Mouse (Mus musculus) MEL (cell line): ENCODE data around the gene Trhr2. TPM values are rescaled to one million over a fixed set of nuclear protein-coding genes. Genes with fewer than 3 reads are reported as not detected.

ENCODE experiments used
- DNase-seq: peaks from one replicate; pipeline ENCODE4 v3.0.0; 2011; ENCODE audit warnings: low read depth, low spot score
- H3K27ac ChIP-seq: 2 replicates; pipeline ENCODE4 v1.5.1; 2012; ENCODE audit warnings: low read depth, mild to moderate bottlenecking, control low read depth, low read length, moderate library complexity; ENCODE audit not compliant: control insufficient read depth
- H3K27me3 ChIP-seq, 2 experiments: fragments of 150-350 bp in 1 of 2; sonication (generic) in 1 of 2; 2 replicates each; pipeline ENCODE4 v1.6.1; 2012; ENCODE audit warnings: low read length in 2 of 2, mild to moderate bottlenecking in 2 of 2, improper control_type of control experiment in 1 of 2, moderate library complexity in 1 of 2; ENCODE audit not compliant: insufficient read depth in 2 of 2, control insufficient read depth in 1 of 2
- H3K36me3 ChIP-seq, 2 experiments: 2 replicates each; pipeline ENCODE4 v1.6.1; 2012 to 2014; ENCODE audit warnings: low read length in 2 of 2, improper control_type of control experiment in 1 of 2, inconsistent platforms in 1 of 2, mild to moderate bottlenecking in 1 of 2; ENCODE audit not compliant: insufficient read depth in 2 of 2, control insufficient read depth in 1 of 2
- H3K4me1 ChIP-seq, 2 experiments: fragments of 150-350 bp in 1 of 2; sonication (generic) in 1 of 2; 2 replicates each; pipeline ENCODE4 v1.6.1; 2012; ENCODE audit warnings: low read length in 2 of 2, improper control_type of control experiment in 1 of 2, mild to moderate bottlenecking in 1 of 2; ENCODE audit not compliant: insufficient read depth in 2 of 2, control insufficient read depth in 1 of 2
- H3K4me3 ChIP-seq, 2 experiments: fragments of 150-350 bp in 1 of 2; sonication (generic) in 1 of 2; 2 replicates each; pipeline ENCODE4 v1.5.1; 2012; ENCODE audit warnings: low read depth in 2 of 2, low read length in 2 of 2, mild to moderate bottlenecking in 2 of 2, moderate library complexity in 2 of 2, control low read depth in 1 of 2, improper control_type of control experiment in 1 of 2; ENCODE audit not compliant: control insufficient read depth in 1 of 2, insufficient read depth in 1 of 2
- H3K79me2 ChIP-seq: 2 replicates; pipeline ENCODE4 v1.6.1; 2012; ENCODE audit warnings: mild to moderate bottlenecking, low read length, moderate library complexity; ENCODE audit not compliant: control insufficient read depth, poor library complexity, insufficient read depth
- H3K9ac ChIP-seq: 2 replicates; pipeline ENCODE4 v1.6.1; 2012; ENCODE audit warnings: low read depth, mild to moderate bottlenecking, control low read depth, low read length, moderate library complexity; ENCODE audit not compliant: control insufficient read depth, poor library complexity, severe bottlenecking
- H3K9me3 ChIP-seq: fragments of 150-350 bp; sonication (generic); replicated peaks from 2 replicates; pipeline ENCODE4 v1.6.1; 2012; ENCODE audit warnings: mild to moderate bottlenecking, low read length, improper control_type of control experiment, moderate library complexity; ENCODE audit not compliant: insufficient read depth
- CHD2 ChIP-seq: IDR thresholded peaks from 2 replicates; pipeline ENCODE4 v1.6.1; 2011; ENCODE audit warnings: low read length, improper control_type of control experiment
- CTCF ChIP-seq, 3 experiments: IDR thresholded peaks in 2 of 3; conservative IDR thresholded peaks in 1 of 3; 2 replicates each; pipeline ENCODE4 v1.5.1; 2011 to 2012; ENCODE audit warnings: low read length in 3 of 3, low read depth in 2 of 3, mild to moderate bottlenecking in 2 of 3, improper control_type of control experiment in 1 of 3, inconsistent platforms in 1 of 3, mixed read lengths in 1 of 3, moderate library complexity in 1 of 3; ENCODE audit not compliant: control insufficient read depth in 1 of 3, insufficient read depth in 1 of 3, poor library complexity in 1 of 3, severe bottlenecking in 1 of 3
- E2F4 ChIP-seq: IDR thresholded peaks from 2 replicates; pipeline ENCODE4 v1.6.1; 2011; ENCODE audit warnings: low read depth, low read length, improper control_type of control experiment, borderline replicate concordance
- EP300 ChIP-seq, 2 experiments: IDR thresholded peaks; 2 replicates each; pipeline ENCODE4 v1.6.1; 2011; ENCODE audit warnings: improper control_type of control experiment in 2 of 2, low read length in 2 of 2, low read depth in 1 of 2, mild to moderate bottlenecking in 1 of 2
- ETS1 ChIP-seq: IDR thresholded peaks from 2 replicates; pipeline ENCODE4 v1.6.1; 2012; ENCODE audit warnings: low read depth, mild to moderate bottlenecking, inconsistent platforms, low read length, improper control_type of control experiment, moderate library complexity
- GATA1 ChIP-seq: IDR thresholded peaks from 2 replicates; pipeline ENCODE4 v1.6.1; 2011; ENCODE audit warnings: low read depth, low read length, improper control_type of control experiment
- HCFC1 ChIP-seq: IDR thresholded peaks from 2 replicates; pipeline ENCODE4 v1.6.1; 2012; ENCODE audit warnings: low read depth, mild to moderate bottlenecking, inconsistent platforms, low read length, improper control_type of control experiment, moderate library complexity
- JUND ChIP-seq: IDR thresholded peaks from 2 replicates; pipeline ENCODE4 v1.6.1; 2011; ENCODE audit warnings: low read depth, mild to moderate bottlenecking, improper control_type of control experiment, low read length
- MAZ ChIP-seq: IDR thresholded peaks from 2 replicates; pipeline ENCODE4 v1.6.1; 2012; ENCODE audit warnings: low read depth, mild to moderate bottlenecking, inconsistent platforms, low read length, improper control_type of control experiment
- MXI1 ChIP-seq: IDR thresholded peaks from 2 replicates; pipeline ENCODE4 v1.6.1; 2011; ENCODE audit warnings: mild to moderate bottlenecking, low read depth, low read length, improper control_type of control experiment
- MYB ChIP-seq: IDR thresholded peaks from 2 replicates; pipeline ENCODE4 v1.6.1; 2011; ENCODE audit warnings: mild to moderate bottlenecking, low read depth, low read length, improper control_type of control experiment
- NELFE ChIP-seq: IDR thresholded peaks from 2 replicates; pipeline ENCODE4 v1.6.1; 2011; ENCODE audit warnings: low read depth, low read length, improper control_type of control experiment
- NRF1 ChIP-seq: IDR thresholded peaks from 2 replicates; pipeline ENCODE4 v1.6.1; 2014; ENCODE audit warnings: low read depth, mild to moderate bottlenecking, inconsistent platforms, low read length, improper control_type of control experiment, moderate library complexity; ENCODE audit not compliant: poor library complexity, insufficient read depth, severe bottlenecking
- POLR2AphosphoS2 ChIP-seq: IDR thresholded peaks from 2 replicates; pipeline ENCODE4 v1.6.1; 2011; ENCODE audit warnings: low read length, improper control_type of control experiment
- POLR2AphosphoS5 ChIP-seq: IDR thresholded peaks from 2 replicates; pipeline ENCODE4 v1.6.1; 2012; ENCODE audit warnings: low read depth, borderline replicate concordance, mild to moderate bottlenecking, inconsistent platforms, low read length, moderate library complexity, mixed read lengths
- RCOR1 ChIP-seq: IDR thresholded peaks from 2 replicates; pipeline ENCODE4 v1.6.1; 2012; ENCODE audit warnings: low read depth, mild to moderate bottlenecking, inconsistent platforms, low read length, improper control_type of control experiment
- SIN3A ChIP-seq: IDR thresholded peaks from 2 replicates; pipeline ENCODE4 v1.6.1; 2012; ENCODE audit warnings: low read length, improper control_type of control experiment, inconsistent platforms
- SMC3 ChIP-seq: IDR thresholded peaks from 2 replicates; pipeline ENCODE4 v1.6.1; 2011; ENCODE audit warnings: low read depth, low read length, improper control_type of control experiment
- TAL1 ChIP-seq: IDR thresholded peaks from 2 replicates; pipeline ENCODE4 v1.6.1; 2012; ENCODE audit warnings: mild to moderate bottlenecking, inconsistent platforms, low read length, moderate library complexity, mixed read lengths
- TBP ChIP-seq: IDR thresholded peaks from 2 replicates; pipeline ENCODE4 v1.8.0; 2011; ENCODE audit warnings: low read depth, low read length, improper control_type of control experiment
- TCF12 ChIP-seq: IDR thresholded peaks from 2 replicates; pipeline ENCODE4 v1.6.1; 2014; ENCODE audit warnings: low read depth, mild to moderate bottlenecking, inconsistent platforms, low read length, improper control_type of control experiment, moderate library complexity
- USF1 ChIP-seq: IDR thresholded peaks from 2 replicates; pipeline ENCODE4 v1.6.1; 2014; ENCODE audit warnings: low read depth, mild to moderate bottlenecking, inconsistent platforms, low read length, improper control_type of control experiment, moderate library complexity
- USF2 ChIP-seq, 2 experiments: IDR thresholded peaks; 2 replicates each; pipeline ENCODE4 v1.6.1; 2011 to 2012; ENCODE audit warnings: improper control_type of control experiment in 2 of 2, low read length in 2 of 2, borderline replicate concordance in 1 of 2, inconsistent platforms in 1 of 2, low read depth in 1 of 2, mild to moderate bottlenecking in 1 of 2; ENCODE audit not compliant: insufficient read depth in 1 of 2
- ZMIZ1 ChIP-seq: IDR thresholded peaks from 2 replicates; pipeline ENCODE4 v1.6.1; 2012; ENCODE audit warnings: low read depth, mild to moderate bottlenecking, inconsistent platforms, low read length, improper control_type of control experiment, moderate library complexity
- ZNF384 ChIP-seq: IDR thresholded peaks from 2 replicates; pipeline ENCODE4 v1.6.1; 2012; ENCODE audit warnings: low read depth, mild to moderate bottlenecking, inconsistent platforms, low read length, improper control_type of control experiment
- polyA plus RNA-seq, 2 experiments: library from polyadenylated mRNA; stranded (reverse) in 1 of 2; unstranded in 1 of 2; fragments of >175 nt in 1 of 2; fragments of >200 nt in 1 of 2; gene quantifications; 2 replicates each; pipeline versions ENCODE4 v1.2.1 to v1.2.4; 2012; ENCODE audit warnings: low replicate concordance in 2 of 2, low read depth in 1 of 2; ENCODE audit not compliant: insufficient read length in 2 of 2, insufficient read depth in 1 of 2, missing spikeins in 1 of 2
- total RNA-seq: library from RNA; depleted of rRNA; stranded (reverse); fragments of 300-350 nt; gene quantifications from 2 replicates; pipeline ENCODE4 v1.2.3, GENCODE M21; 2012

Trhr2 gene
- total and polyA plus RNA-seq, 3 experiments, result 0.07 to 0.12 TPM; not detected in 1

GRCm38 (mm10) chr8:122350309-122351089 lies 10.0 kb downstream of the Trhr2 start:
- Histone ChIP-seq H3K9ac (no peak overlapping the region), H3K4me1 (peaks cover 17 to 40% of the 10 kb centered on the region in 2 experiments), H3K27ac (no peak overlapping the region), H3K4me3 (no peak overlapping the region; a peak in 1 of 4 replicates), H3K36me3 (peaks cover 0 to 20% of the 10 kb centered on the region in 2 experiments; a peak in 2 of 4 replicates), H3K9me3 (no peaks in the 10 kb centered on the region), H3K27me3 (no peaks in the 10 kb centered on the region), H3K79me2 (no peaks in the 10 kb centered on the region)
- TF ChIP-seq SIN3A, result no peak
- 0 out of 2 replicates have a peak, but pooled peaks have one; percentile 52 for TF ChIP-seq MAZ
- peak; percentile 15 for DNase-seq

- no peaks in the 10 kb centered on the region for H3K79me2 ChIP-seq
- peak overlapping the region; percentile 7 to 16; a peak in 3 of 4 replicates for H3K4me3 ChIP-seq
- H3K36me3 ChIP-seq, result peaks cover 0 to 21% of the 10 kb centered on the region in 2 experiments; a peak in 2 of 4 replicates
- H3K9me3 ChIP-seq, result no peaks in the 10 kb centered on the region
- peaks cover 17 to 36% of the 10 kb centered on the region in 2 experiments for H3K4me1 ChIP-seq
- no peaks in the 10 kb centered on the region for H3K27me3 ChIP-seq
- H3K9ac ChIP-seq, result peak overlapping the region; percentile 46
- DNase-seq, result peak; percentile 74
- peak overlapping the region; percentile 59 for H3K27ac ChIP-seq
- no peak for TF ChIP-seq E2F4
- 0 out of 2 replicates have a peak, but pooled peaks have one; percentile 46 for TF ChIP-seq ETS1
- no peak for TF ChIP-seq CTCF (IDR thresholded peaks at IDR 0.05 in 2 of 3, conservative IDR thresholded peaks at IDR 0.05 in 1 of 3; ENCODE audit: control insufficient read depth in 1 of 3, insufficient read depth in 1 of 3, low read depth in 2 of 3, low read length in 3 of 3, poor library complexity in 1 of 3, severe bottlenecking in 1 of 3)
- no peak for TF ChIP-seq USF2 (IDR thresholded peaks at IDR 0.05; ENCODE audit: borderline replicate concordance in 1 of 2, insufficient read depth in 1 of 2, low read depth in 1 of 2, low read length in 2 of 2)
- peak; percentile 85 for TF ChIP-seq GATA1
- TF ChIP-seq POLR2AphosphoS2, result no peak
- no peak for TF ChIP-seq NELFE
- TF ChIP-seq SMC3, result no peak
- peak; percentile 20; the same call in 1 of the 2 replicates for TF ChIP-seq MXI1
- peak; percentile 46 for TF ChIP-seq TAL1
- no peak for TF ChIP-seq HCFC1
- peak; percentile 21; the same call in 1 of the 2 replicates for TF ChIP-seq JUND
- TF ChIP-seq RCOR1, result peak; percentile 94
- TF ChIP-seq MYB, result peak; percentile 47; the same call in 1 of the 2 replicates
- peak; percentile 80 for TF ChIP-seq TCF12
- no peak for TF ChIP-seq NRF1
- TF ChIP-seq TBP, result 0 out of 2 replicates have a peak, but pooled peaks have one; percentile 19
- no peak for TF ChIP-seq POLR2AphosphoS5
- no peak for TF ChIP-seq CHD2
- TF ChIP-seq EP300 (IDR thresholded peaks at IDR 0.05; ENCODE audit: low read depth in 1 of 2, low read length in 2 of 2), result peak; percentile 86 to 94
- peak; percentile 56; the same call in 1 of the 2 replicates for TF ChIP-seq SIN3A
- TF ChIP-seq ZNF384, result 0 out of 2 replicates have a peak, but pooled peaks have one; percentile 35
- TF ChIP-seq ZMIZ1, result no peak
- TF ChIP-seq USF1, result no peak
Measured at GRCm38 (mm10) chr8:122349357-122350297, 10.9 kb downstream of the Trhr2 start.
